Mouse (Mus musculus): ENCODE measurements around the gene Parp8.

The Parp8 gene

DNA sequence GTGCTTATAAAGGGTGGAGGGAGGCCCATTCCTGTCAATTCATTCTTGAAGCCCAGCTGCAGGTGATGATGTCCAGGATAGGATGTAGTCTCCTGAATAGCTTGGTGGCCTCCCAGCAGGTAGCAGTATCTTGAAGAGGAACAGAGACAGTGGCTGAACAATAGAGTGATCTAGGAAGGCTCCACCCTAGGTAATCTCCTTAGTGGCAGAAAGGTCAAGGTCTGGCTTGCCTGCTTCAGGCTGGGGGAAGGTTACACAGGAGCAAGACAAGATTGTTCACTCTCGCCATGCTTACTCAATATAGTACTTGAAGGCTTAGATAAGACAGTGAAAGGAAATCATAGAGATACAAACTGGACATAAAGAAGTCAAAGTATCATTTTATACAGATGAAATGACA is 213.9 kb downstream of the Parp8 start:
- no peak for DNase-seq

All from right cerebral cortex, adult 18-20 months (tissue).